Mouse (Mus musculus) erythroblast, adult 5-6 weeks (primary cell): Measurements from ENCODE around the gene Slc34a1. TPM values are rescaled to one million over a fixed set of nuclear protein-coding genes. Genes with fewer than 3 reads are reported as not detected.

Experiments used
- ATAC-seq: replicated peaks from 2 replicates; pipeline ENCODE4 v1.8.0; 2016; ENCODE audit warnings: moderate number of reproducible peaks, mild to moderate bottlenecking, moderate TSS enrichment, inconsistent platforms; ENCODE audit not compliant: poor library complexity, low FRiP score, severe bottlenecking
- total RNA-seq, 2 experiments: library from RNA; stranded (forward) in 1 of 2; stranded (reverse) in 1 of 2; fragments of 150-400 nt in 1 of 2; fragments of 200-764, 138-1000 nt in 1 of 2; gene quantifications; 2 replicates each; pipeline versions ENCODE4 v1.2.3 to v1.2.4; 2015 to 2017; ENCODE audit warnings: low replicate concordance in 2 of 2

Gene Slc34a1
- total RNA-seq, 2 experiments from 2014 or later, result not detected

DNA sequence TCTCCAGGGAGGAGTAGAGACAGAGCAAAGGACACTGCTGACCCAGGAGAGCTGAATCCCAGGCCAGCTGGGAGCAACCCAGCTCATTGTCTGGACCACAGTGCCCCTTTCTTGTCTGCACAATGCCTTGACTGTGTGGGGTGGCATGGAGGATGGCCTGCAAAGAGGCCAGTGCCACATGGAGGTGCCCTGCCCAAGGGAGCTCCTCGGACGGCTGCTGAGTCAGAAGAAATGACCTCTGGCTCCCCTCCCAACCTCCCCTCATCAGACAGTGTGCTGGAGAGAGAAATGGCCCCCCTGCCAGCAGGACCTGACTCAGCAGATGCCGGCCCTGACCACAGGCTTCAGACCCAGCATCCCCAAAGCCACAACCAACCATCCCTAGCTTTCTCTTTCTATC lies 67.2 kb downstream of the Slc34a1 start:
- ATAC-seq, result no peak

Other genes starting within 250 kb of the Slc34a1 start
- gene Fgfr4, start 245.5 kb upstream of the Slc34a1 start, total RNA-seq (2015; ENCODE audit: low replicate concordance), result not detected in 2 replicates
- not detected in 2 replicates for gene Fgfr4, start 245.5 kb upstream of the Slc34a1 start, total RNA-seq (2017; ENCODE audit: low replicate concordance)
- 23.0 and 33.8 TPM in 2 replicates for gene Nsd1, start 188.4 kb upstream of the Slc34a1 start, total RNA-seq (2015; ENCODE audit: low replicate concordance)
- gene Nsd1, start 188.4 kb upstream of the Slc34a1 start, total RNA-seq (2017; ENCODE audit: low replicate concordance), result 21.0 and 29.0 TPM in 2 replicates
- 130 and 134 TPM in 2 replicates for gene Prelid1, start 77.7 kb upstream of the Slc34a1 start, total RNA-seq (2015; ENCODE audit: low replicate concordance)
- 36.8 and 38.1 TPM in 2 replicates for gene Prelid1, start 77.7 kb upstream of the Slc34a1 start, total RNA-seq (2017; ENCODE audit: low replicate concordance)
- 44.1 and 62.1 TPM in 2 replicates for gene Rab24, start 76.2 kb upstream of the Slc34a1 start, total RNA-seq (2015; ENCODE audit: low replicate concordance)
- gene Rab24, start 76.2 kb upstream of the Slc34a1 start, total RNA-seq (2017; ENCODE audit: low replicate concordance), result 12.9 and 19.2 TPM in 2 replicates
- gene Mxd3, start 68.4 kb upstream of the Slc34a1 start, total RNA-seq (2015; ENCODE audit: low replicate concordance), result 14.2 and 15.0 TPM in 2 replicates
- gene Mxd3, start 68.4 kb upstream of the Slc34a1 start, total RNA-seq (2017; ENCODE audit: low replicate concordance), result 20.1 and 28.7 TPM in 2 replicates
- gene Lman2, start 35.4 kb upstream of the Slc34a1 start, total RNA-seq (2015; ENCODE audit: low replicate concordance), result 19.6 and 20.2 TPM in 2 replicates
- 31.8 and 33.4 TPM in 2 replicates for gene Lman2, start 35.4 kb upstream of the Slc34a1 start, total RNA-seq (2017; ENCODE audit: low replicate concordance)
- gene Rgs14, start 28.5 kb upstream of the Slc34a1 start, total RNA-seq (2015; ENCODE audit: low replicate concordance), result 9.0 and 14.2 TPM in 2 replicates
- gene Rgs14, start 28.5 kb upstream of the Slc34a1 start, total RNA-seq (2017; ENCODE audit: low replicate concordance), result 7.8 and 7.9 TPM in 2 replicates
- not detected in 2 replicates for gene Pfn3, start 17.0 kb downstream of the Slc34a1 start, total RNA-seq (2015; ENCODE audit: low replicate concordance)
- gene Pfn3, start 17.0 kb downstream of the Slc34a1 start, total RNA-seq (2017; ENCODE audit: low replicate concordance), result not detected in 2 replicates
- not detected in 2 replicates for gene F12, start 28.6 kb downstream of the Slc34a1 start, total RNA-seq (2015; ENCODE audit: low replicate concordance)
- gene F12, start 28.6 kb downstream of the Slc34a1 start, total RNA-seq (2017; ENCODE audit: low replicate concordance), result not detected in 2 replicates
- 24.2 and 25.2 TPM in 2 replicates for gene Grk6, start 46.9 kb downstream of the Slc34a1 start, total RNA-seq (2015; ENCODE audit: low replicate concordance)
- 33.4 and 38.2 TPM in 2 replicates for gene Grk6, start 46.9 kb downstream of the Slc34a1 start, total RNA-seq (2017; ENCODE audit: low replicate concordance)
- gene Prr7, start 66.1 kb downstream of the Slc34a1 start, total RNA-seq (2015; ENCODE audit: low replicate concordance), result not detected in 2 replicates
- not detected in 2 replicates for gene Prr7, start 66.1 kb downstream of the Slc34a1 start, total RNA-seq (2017; ENCODE audit: low replicate concordance)
- gene Dbn1, start 89.9 kb downstream of the Slc34a1 start, total RNA-seq (2015; ENCODE audit: low replicate concordance), result 0.42 TPM in 1 of 2 replicates, not detected in the other
- not detected in 2 replicates for gene Dbn1, start 89.9 kb downstream of the Slc34a1 start, total RNA-seq (2017; ENCODE audit: low replicate concordance)
- gene Pdlim7, start 115.5 kb downstream of the Slc34a1 start, total RNA-seq (2015; ENCODE audit: low replicate concordance), result 1.7 and 1.9 TPM in 2 replicates
- gene Pdlim7, start 115.5 kb downstream of the Slc34a1 start, total RNA-seq (2017; ENCODE audit: low replicate concordance), result 2.4 and 2.9 TPM in 2 replicates
- 11.9 and 19.2 TPM in 2 replicates for gene Dok3, start 131.1 kb downstream of the Slc34a1 start, total RNA-seq (2015; ENCODE audit: low replicate concordance)
- gene Dok3, start 131.1 kb downstream of the Slc34a1 start, total RNA-seq (2017; ENCODE audit: low replicate concordance), result 12.5 and 12.9 TPM in 2 replicates
- gene Ddx41, start 138.5 kb downstream of the Slc34a1 start, total RNA-seq (2015; ENCODE audit: low replicate concordance), result 1.3 and 3.6 TPM in 2 replicates
- 14.1 and 17.6 TPM in 2 replicates for gene Ddx41, start 138.5 kb downstream of the Slc34a1 start, total RNA-seq (2017; ENCODE audit: low replicate concordance)
- 35.9 and 38.6 TPM in 2 replicates for gene Fam193b, start 172.9 kb downstream of the Slc34a1 start, total RNA-seq (2015; ENCODE audit: low replicate concordance)
- gene Fam193b, start 172.9 kb downstream of the Slc34a1 start, total RNA-seq (2017; ENCODE audit: low replicate concordance), result 18.0 and 23.7 TPM in 2 replicates
- 16.3 and 23.4 TPM in 2 replicates for gene Tmed9, start 175.5 kb downstream of the Slc34a1 start, total RNA-seq (2015; ENCODE audit: low replicate concordance)
- gene Tmed9, start 175.5 kb downstream of the Slc34a1 start, total RNA-seq (2017; ENCODE audit: low replicate concordance), result 25.1 and 34.2 TPM in 2 replicates
- gene B4galt7, start 201.7 kb downstream of the Slc34a1 start, total RNA-seq (2015; ENCODE audit: low replicate concordance), result 0.77 and 0.84 TPM in 2 replicates
- 0.42 and 4.3 TPM in 2 replicates for gene B4galt7, start 201.7 kb downstream of the Slc34a1 start, total RNA-seq (2017; ENCODE audit: low replicate concordance)
- 12.9 and 14.6 TPM in 2 replicates for gene Caml, start 224.8 kb downstream of the Slc34a1 start, total RNA-seq (2015; ENCODE audit: low replicate concordance)
- gene Caml, start 224.8 kb downstream of the Slc34a1 start, total RNA-seq (2017; ENCODE audit: low replicate concordance), result 6.4 and 26.3 TPM in 2 replicates
- 32.6 and 35.4 TPM in 2 replicates for gene Ddx46, start 236.8 kb downstream of the Slc34a1 start, total RNA-seq (2015; ENCODE audit: low replicate concordance)
- gene Ddx46, start 236.8 kb downstream of the Slc34a1 start, total RNA-seq (2017; ENCODE audit: low replicate concordance), result 36.6 and 42.2 TPM in 2 replicates